Mouse (Mus musculus) myocyte (in vitro differentiated cells): ENCODE results near the gene Adrm1.

Source experiments
- CEBPB ChIP-seq: IDR thresholded peaks from 2 replicates; pipeline ENCODE4 v1.6.1; 2011; ENCODE audit warnings: mild to moderate bottlenecking, moderate library complexity; ENCODE audit not compliant: poor library complexity, insufficient read depth, severe bottlenecking
- E2F4 ChIP-seq: IDR thresholded peaks from one replicate; pipeline ENCODE4 v1.6.1; 2011; ENCODE audit warnings: mild to moderate bottlenecking, control low read depth, moderate library complexity; ENCODE audit not compliant: insufficient read depth
- MAX ChIP-seq: IDR thresholded peaks from one replicate; pipeline ENCODE4 v1.6.1; 2011; ENCODE audit warnings: low read depth, mild to moderate bottlenecking, control low read depth
- MYOD1 ChIP-seq, 3 experiments: IDR thresholded peaks; one replicate each; pipeline ENCODE4 v1.6.1; 2011; ENCODE audit warnings: control low read depth in 2 of 3, low read depth in 2 of 3, mild to moderate bottlenecking in 2 of 3, moderate library complexity in 1 of 3; ENCODE audit not compliant: insufficient read length in 2 of 3, control insufficient read depth in 1 of 3
- MYOG ChIP-seq, 3 experiments: IDR thresholded peaks; one replicate each; pipeline ENCODE4 v1.6.1; 2011; ENCODE audit warnings: control low read depth in 2 of 3, low read depth in 2 of 3, mild to moderate bottlenecking in 2 of 3; ENCODE audit not compliant: insufficient read length in 2 of 3, control insufficient read depth in 1 of 3, insufficient read depth in 1 of 3
- POLR2A ChIP-seq: IDR thresholded peaks from one replicate; pipeline ENCODE4 v1.6.1; 2011; ENCODE audit warnings: low read depth, mild to moderate bottlenecking, control low read depth, moderate library complexity; ENCODE audit not compliant: insufficient read length
- POLR2AphosphoS2 ChIP-seq: IDR thresholded peaks from one replicate; pipeline ENCODE4 v1.6.1; 2011; ENCODE audit warnings: low read depth, control low read depth; ENCODE audit not compliant: insufficient read length
- REST ChIP-seq: IDR thresholded peaks from one replicate; pipeline ENCODE4 v1.6.1; 2011; ENCODE audit warnings: mild to moderate bottlenecking, control low read depth, moderate library complexity; ENCODE audit not compliant: insufficient read depth, insufficient read length
- TCF12 ChIP-seq: IDR thresholded peaks from one replicate; pipeline ENCODE4 v1.6.1; 2011; ENCODE audit warnings: mild to moderate bottlenecking, control low read depth; ENCODE audit not compliant: poor library complexity, insufficient read depth, severe bottlenecking
- USF1 ChIP-seq: IDR thresholded peaks from one replicate; pipeline ENCODE4 v1.6.1; 2011; ENCODE audit warnings: low read depth, mild to moderate bottlenecking, control low read depth, moderate library complexity

DNA sequence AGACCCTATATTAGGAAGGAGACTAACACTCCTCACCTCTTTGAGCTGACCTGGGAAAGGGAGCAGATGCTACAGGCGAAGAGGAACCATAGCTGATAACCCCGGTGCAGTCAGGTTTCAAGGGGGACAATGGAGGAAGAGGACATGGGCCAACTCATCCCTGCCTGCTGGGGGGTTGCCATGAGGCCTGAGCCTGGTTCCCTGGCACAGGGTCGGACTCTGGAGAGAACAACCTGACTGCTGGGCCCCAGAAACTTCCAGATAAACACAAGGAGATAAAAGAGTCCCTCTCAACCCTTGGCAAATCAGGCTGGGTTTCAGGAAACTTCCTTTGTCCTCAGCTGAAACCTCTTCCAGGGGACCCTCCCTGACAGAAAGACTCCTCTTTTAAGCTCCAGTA is 47.0 kb downstream of the Adrm1 start:
- no peak for TF ChIP-seq POLR2A
- no peak for TF ChIP-seq MAX
- no peak for TF ChIP-seq USF1
- no peak for TF ChIP-seq CEBPB
- no peak for TF ChIP-seq TCF12
- TF ChIP-seq MYOD1 (IDR thresholded peaks at IDR 0.05; ENCODE audit: control insufficient read depth in 1 of 3, insufficient read length in 2 of 3, low read depth in 2 of 3), result no peak
- no peak for TF ChIP-seq MYOG (IDR thresholded peaks at IDR 0.05; ENCODE audit: control insufficient read depth in 1 of 3, insufficient read depth in 1 of 3, insufficient read length in 2 of 3, low read depth in 2 of 3)
- TF ChIP-seq POLR2AphosphoS2, result no peak
- TF ChIP-seq REST, result no peak
- TF ChIP-seq E2F4, result no peak
